Mouse (Mus musculus): ENCODE results near the gene Mllt10. TPM values are rescaled to one million over a fixed set of nuclear protein-coding genes. Genes with fewer than 3 reads are reported as not detected.

Mllt10 gene
- polyA plus RNA-seq, 2 experiments, result 14.4 to 16.4 TPM

DNA sequence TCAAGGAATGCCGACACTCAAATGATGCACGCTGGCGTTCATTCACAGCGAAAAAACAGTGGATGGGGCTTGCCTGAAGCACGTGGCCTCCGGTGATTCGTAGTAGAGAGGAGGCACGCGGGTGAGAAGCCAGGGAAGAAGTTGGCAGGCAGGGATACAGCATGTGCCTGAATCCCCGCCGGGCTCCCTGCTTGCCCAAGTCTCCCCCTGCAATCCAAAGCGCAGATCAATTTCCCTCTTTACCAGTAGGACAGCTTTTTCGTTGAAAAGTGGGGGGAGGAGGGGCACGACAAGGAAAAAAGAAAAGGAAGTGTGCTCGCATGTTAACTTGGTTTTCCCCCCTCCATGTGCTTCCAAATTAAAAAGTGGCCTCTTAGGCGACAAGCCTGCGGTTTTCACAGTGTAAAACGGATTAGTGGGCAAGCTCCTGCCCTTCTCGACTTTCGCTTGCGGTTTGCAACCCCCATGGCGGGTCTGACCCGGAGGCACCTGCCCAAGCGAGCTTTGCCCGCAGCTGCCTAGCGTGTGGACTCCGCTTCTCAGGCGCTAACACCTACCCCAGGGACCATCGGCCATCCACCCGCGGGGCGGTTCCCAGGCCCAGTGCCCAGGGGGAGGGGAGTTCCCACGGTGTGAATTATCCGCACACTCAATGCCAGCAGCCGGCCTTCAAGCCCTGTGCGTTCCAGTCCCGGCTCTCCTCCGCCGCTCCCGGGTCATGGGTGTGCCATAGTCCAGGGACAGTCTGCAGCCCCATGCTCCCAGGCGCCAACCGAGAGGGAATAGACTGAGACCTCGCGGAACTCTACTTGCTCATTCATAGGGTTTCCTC lies 28.7 kb upstream of the Mllt10 start:
- no peaks in the 10 kb centered on the region for H3K9me3 ChIP-seq (ENCODE audit: control insufficient read depth, low read length)
- H3K4me2 ChIP-seq (ENCODE audit: low read depth), result peak overlapping the region; percentile 81
- peak overlapping the region; percentile 35 for H3K9ac ChIP-seq (replicated peaks)
- TF ChIP-seq CTCF (IDR thresholded peaks at IDR 0.05; ENCODE audit: low read depth), result no peak
- no peak for TF ChIP-seq EP300 (IDR thresholded peaks at IDR 0.05; ENCODE audit: low read depth)
- peaks cover 57% of the 10 kb centered on the region for H3K27me3 ChIP-seq (ENCODE audit: control insufficient read depth, insufficient read depth, low read length)
- under 1% methylated on average over 44 of the region's 44 CpGs for WGBS (ENCODE audit: insufficient replicate concordance)
- no peaks in the 10 kb centered on the region for H3K36me3 ChIP-seq (replicated peaks; ENCODE audit: control insufficient read depth, insufficient read depth, low read depth)
- H3K4me1 ChIP-seq (replicated peaks; ENCODE audit: control insufficient read depth in 2 of 2, insufficient read depth in 2 of 2, low read length in 1 of 2), result peaks cover 4 to 5% of the 10 kb centered on the region in 2 experiments
- no peak overlapping the region for H3K27ac ChIP-seq
- peak overlapping the region; percentile 36 to 57 for H3K4me3 ChIP-seq (ENCODE audit: insufficient read depth in 1 of 2, low read depth in 2 of 2, low read length in 2 of 2)
- DNase-seq (ENCODE audit: low read depth in 3 of 3, low spot score in 3 of 3) (no peak), ATAC-seq (ENCODE audit: insufficient read depth) (no peak)

DNA sequence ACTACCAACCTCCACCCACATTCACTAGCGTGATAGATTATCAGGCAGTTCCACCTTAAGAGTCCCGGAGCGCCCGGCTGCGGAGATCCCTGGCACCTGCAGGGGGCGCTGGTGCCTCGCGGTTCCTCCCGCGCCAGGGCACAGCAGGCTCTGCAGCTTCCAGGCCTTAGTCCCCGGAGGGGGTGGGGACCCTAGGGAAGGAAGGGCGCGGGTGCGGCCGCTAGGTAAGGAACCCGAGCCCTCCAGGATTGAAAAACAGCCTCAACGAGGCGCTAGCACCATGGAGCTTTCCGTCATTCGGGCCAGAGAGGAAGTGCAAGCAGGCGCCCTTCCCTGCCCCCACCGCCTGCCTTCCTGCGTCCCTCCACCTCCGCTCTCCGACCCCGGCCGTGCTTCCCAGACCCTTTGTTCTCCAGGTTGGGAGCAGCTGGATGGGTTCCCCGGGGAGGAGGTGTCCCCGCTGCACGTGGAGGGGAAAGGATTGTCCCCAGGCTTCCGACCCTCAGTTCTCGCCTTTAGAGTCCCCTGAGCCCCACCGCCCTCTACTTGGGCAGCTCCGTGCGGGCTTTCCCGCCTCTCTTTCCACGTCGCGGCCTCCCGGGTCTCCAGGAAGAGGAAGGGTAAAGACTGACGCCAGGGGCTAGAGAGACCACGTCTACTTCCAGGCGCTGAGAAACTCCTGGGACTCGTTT lies 27.4 kb upstream of the Mllt10 start:
- Histone ChIP-seq H3K4me3 (ENCODE audit: insufficient read depth in 1 of 2, low read depth in 2 of 2, low read length in 2 of 2) (peak overlapping the region; percentile 43 to 57), H3K9ac (replicated peaks) (peak overlapping the region; percentile 55), H3K4me2 (ENCODE audit: low read depth) (peak overlapping the region; percentile 81), H3K27me3 (ENCODE audit: control insufficient read depth, insufficient read depth, low read length) (peaks cover 70% of the 10 kb centered on the region), H3K4me1 (replicated peaks; ENCODE audit: control insufficient read depth in 2 of 2, insufficient read depth in 2 of 2, low read length in 1 of 2) (peaks cover 4 to 7% of the 10 kb centered on the region in 2 experiments), H3K9me3 (ENCODE audit: control insufficient read depth, low read length) (no peaks in the 10 kb centered on the region), H3K27ac (peak overlapping the region; percentile 0), H3K36me3 (replicated peaks; ENCODE audit: control insufficient read depth, insufficient read depth, low read depth) (no peaks in the 10 kb centered on the region)
- TF ChIP-seq CTCF (IDR thresholded peaks at IDR 0.05; ENCODE audit: low read depth) (peak; percentile 98), EP300 (IDR thresholded peaks at IDR 0.05; ENCODE audit: low read depth) (no peak)
- DNase-seq (ENCODE audit: low read depth in 3 of 3, low spot score in 3 of 3), result peak; percentile 68 to 81 (median 70)
- under 1% methylated on average over 44 of the region's 44 CpGs for WGBS (ENCODE audit: insufficient replicate concordance)
- ATAC-seq (ENCODE audit: insufficient read depth), result peak; percentile 84

DNA sequence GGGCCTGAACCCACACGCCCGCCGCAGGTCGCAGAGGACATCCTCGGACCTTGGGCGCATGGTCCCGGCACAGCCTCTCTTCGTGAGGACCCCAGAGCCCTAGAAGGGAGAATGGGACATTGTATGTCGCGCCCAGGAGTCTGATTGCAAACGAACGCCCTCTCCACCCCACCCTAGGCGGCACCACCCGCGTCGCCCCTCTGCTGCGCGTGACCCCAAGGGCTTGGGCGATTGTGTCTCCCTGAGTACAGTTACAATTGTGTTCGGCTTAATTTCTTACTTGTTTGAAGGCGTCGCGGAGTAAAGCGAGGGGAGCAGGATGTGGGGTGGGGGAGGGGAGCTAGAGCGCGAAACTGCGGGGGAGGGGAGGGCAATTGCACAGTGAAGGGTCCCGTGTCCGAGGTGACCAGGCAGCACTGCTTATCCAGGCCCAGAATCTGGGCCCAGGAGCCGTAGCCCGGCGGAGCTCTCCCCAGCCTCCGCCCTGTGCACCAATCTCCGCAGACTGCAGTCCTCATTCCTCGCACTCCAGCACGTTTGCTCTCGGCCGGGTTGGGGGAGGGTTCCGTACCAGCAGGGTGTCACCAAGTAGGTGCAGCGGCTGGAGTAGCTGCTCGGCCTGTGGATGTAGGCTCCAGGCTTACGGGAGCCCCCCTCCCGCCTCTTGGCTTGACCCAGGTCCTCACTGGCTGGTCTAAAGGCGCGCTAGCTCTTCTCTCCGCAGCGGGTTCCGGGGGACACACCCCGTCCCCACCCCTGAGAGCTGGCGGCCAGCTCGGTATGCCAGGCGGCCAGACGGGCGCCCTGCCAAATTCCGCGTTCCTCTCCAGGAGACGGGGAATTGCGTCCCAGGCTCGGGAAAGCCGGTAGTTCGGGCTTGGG lies 26.7 kb upstream of the Mllt10 start:
- H3K4me3 ChIP-seq (ENCODE audit: insufficient read depth in 1 of 2, low read depth in 2 of 2, low read length in 2 of 2), result peak overlapping the region; percentile 43 to 57
- ATAC-seq (ENCODE audit: insufficient read depth), result peak; percentile 43
- peak overlapping the region; percentile 0 for H3K27ac ChIP-seq
- peaks cover 78% of the 10 kb centered on the region for H3K27me3 ChIP-seq (ENCODE audit: control insufficient read depth, insufficient read depth, low read length)
- DNase-seq (ENCODE audit: low read depth in 3 of 3, low spot score in 3 of 3), result no peak
- no peaks in the 10 kb centered on the region for H3K36me3 ChIP-seq (replicated peaks; ENCODE audit: control insufficient read depth, insufficient read depth, low read depth)
- peak overlapping the region; percentile 55 for H3K9ac ChIP-seq (replicated peaks)
- H3K4me2 ChIP-seq (ENCODE audit: low read depth), result peak overlapping the region; percentile 81
- H3K9me3 ChIP-seq (ENCODE audit: control insufficient read depth, low read length), result no peaks in the 10 kb centered on the region
- TF ChIP-seq EP300 (IDR thresholded peaks at IDR 0.05; ENCODE audit: low read depth) (no peak), CTCF (IDR thresholded peaks at IDR 0.05; ENCODE audit: low read depth) (no peak)
- peaks cover 4 to 7% of the 10 kb centered on the region in 2 experiments for H3K4me1 ChIP-seq (replicated peaks; ENCODE audit: control insufficient read depth in 2 of 2, insufficient read depth in 2 of 2, low read length in 1 of 2)
- under 1% methylated on average over 61 of the region's 61 CpGs for WGBS (ENCODE audit: insufficient replicate concordance)

DNA sequence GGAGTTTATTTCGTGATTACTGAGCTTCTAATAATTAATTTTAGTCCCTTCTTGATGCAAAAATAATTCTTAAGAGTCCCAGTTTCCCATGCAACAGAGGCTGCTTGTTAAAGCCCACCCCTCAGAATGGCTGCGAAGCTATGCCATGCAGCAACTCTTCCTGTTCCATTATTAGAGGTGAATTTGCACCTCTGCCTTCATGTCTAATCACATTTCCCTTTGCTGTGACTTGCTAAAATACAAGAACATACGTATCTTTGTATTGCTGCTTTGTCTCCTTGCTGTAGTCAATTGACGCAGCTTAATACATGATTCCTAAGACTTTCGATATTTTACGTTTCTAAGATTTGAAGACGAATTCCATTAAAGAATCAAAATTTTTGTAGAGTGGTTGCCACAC lies 25.4 kb upstream of the Mllt10 start:
- no peak overlapping the region for H3K9ac ChIP-seq (replicated peaks)
- H3K4me2 ChIP-seq (ENCODE audit: low read depth), result no peak overlapping the region
- no peaks in the 10 kb centered on the region for H3K36me3 ChIP-seq (replicated peaks; ENCODE audit: control insufficient read depth, insufficient read depth, low read depth)
- no peak for TF ChIP-seq EP300 (IDR thresholded peaks at IDR 0.05; ENCODE audit: low read depth)
- no peak for TF ChIP-seq CTCF (IDR thresholded peaks at IDR 0.05; ENCODE audit: low read depth)
- no peak overlapping the region for H3K4me3 ChIP-seq (ENCODE audit: insufficient read depth in 1 of 2, low read depth in 2 of 2, low read length in 2 of 2)
- no peaks in the 10 kb centered on the region for H3K9me3 ChIP-seq (ENCODE audit: control insufficient read depth, low read length)
- H3K27me3 ChIP-seq (ENCODE audit: control insufficient read depth, insufficient read depth, low read length), result peaks cover 90% of the 10 kb centered on the region
- H3K4me1 ChIP-seq (replicated peaks; ENCODE audit: control insufficient read depth in 2 of 2, insufficient read depth in 2 of 2, low read length in 1 of 2), result peaks cover 4 to 7% of the 10 kb centered on the region in 2 experiments
- no peak overlapping the region for H3K27ac ChIP-seq
- DNase-seq (ENCODE audit: low read depth in 3 of 3, low spot score in 3 of 3) (no peak), ATAC-seq (ENCODE audit: insufficient read depth) (no peak)
- WGBS (ENCODE audit: insufficient replicate concordance), result 70% methylated on average over 7 of the region's 7 CpGs

All from liver, embryonic 14.5 days (tissue).